Mouse (Mus musculus) lung, embryonic 14.5 days (tissue): ENCODE measurements at regions not wholly inside any gene's neighbourhood (a gene's known extent, or its start where the extent isn't known, plus 50 kb on each side); places are given as distances from the start of the nearest gene placed in this dataset.

ENCODE experiments used
- ATAC-seq: fragments of 200-750 bp; cut with Nextera tagmentation; 2 replicates; pipeline ENCODE4 v1.8.0; 2017; ENCODE audit warnings: mild to moderate bottlenecking, moderate TSS enrichment, moderate library complexity; ENCODE audit not compliant: insufficient read depth
- DNase-seq: peaks from one replicate; pipeline ENCODE4 v3.0.0-alpha.2; 2015
- H3K27ac ChIP-seq: fragments of 300-500 bp; sonication (generic); 2 replicates; pipeline ENCODE4 v1.5.1; 2014; ENCODE audit warnings: low read depth, mild to moderate bottlenecking, moderate library complexity
- H3K27me3 ChIP-seq: fragments of 300-500 bp; sonication (generic); 2 replicates; pipeline ENCODE4 v1.6.1; 2014; ENCODE audit warnings: low read length, control low read depth; ENCODE audit not compliant: insufficient read depth
- H3K36me3 ChIP-seq: fragments of 300-500 bp; sonication (generic); 2 replicates; pipeline ENCODE4 v1.6.1; 2014; ENCODE audit warnings: control low read depth; ENCODE audit not compliant: insufficient read depth
- H3K4me1 ChIP-seq: fragments of 300-500 bp; sonication (generic); 2 replicates; pipeline ENCODE4 v1.6.1; 2014; ENCODE audit warnings: antibody characterized with exemption, control low read depth; ENCODE audit not compliant: insufficient read depth
- H3K4me2 ChIP-seq: fragments of 300-500 bp; sonication (generic); 2 replicates; pipeline ENCODE4 v1.6.1; 2014; ENCODE audit warnings: mild to moderate bottlenecking
- H3K4me3 ChIP-seq: fragments of 300-500 bp; sonication (generic); 2 replicates; pipeline ENCODE4 v1.5.1; 2014; ENCODE audit warnings: low read depth, low read length
- H3K9ac ChIP-seq: fragments of 300-500 bp; sonication (generic); 2 replicates; pipeline ENCODE4 v1.6.1; 2014
- H3K9me3 ChIP-seq: fragments of 300-500 bp; sonication (generic); 2 replicates; pipeline ENCODE4 v1.6.1; 2016; ENCODE audit warnings: low read depth, low read length, control low read depth
- CTCF ChIP-seq: IDR thresholded peaks from 2 replicates; pipeline ENCODE4 v1.5.1; 2016; ENCODE audit warnings: antibody characterized with exemption, low read depth
- WGBS: fragments of 180-500 bp; shearing (Covaris S2); extraction: QIAGEN DNeasy Blood & Tissue Kit; methylation state at CpG from one replicate; pipeline ENCODE4 v1.1.7; 2014; 5-methylcytosine and 5-hydroxymethylcytosine counted together

GRCm38 (mm10) chr10:92504271-92504670, 217.9 kb downstream of the Nedd1 start:
- no peak for DNase-seq
- 71% methylated on average over 1 of the region's 1 CpGs for WGBS
- Histone ChIP-seq H3K4me2 (no peak overlapping the region), H3K27me3 (no peaks in the 10 kb centered on the region), H3K27ac (no peak overlapping the region), H3K4me3 (no peak overlapping the region), H3K36me3 (no peaks in the 10 kb centered on the region), H3K9ac (no peak overlapping the region), H3K4me1 (no peaks in the 10 kb centered on the region), H3K9me3 (no peaks in the 10 kb centered on the region)
- ATAC-seq = no peak
- TF ChIP-seq CTCF = no peak

DNA sequence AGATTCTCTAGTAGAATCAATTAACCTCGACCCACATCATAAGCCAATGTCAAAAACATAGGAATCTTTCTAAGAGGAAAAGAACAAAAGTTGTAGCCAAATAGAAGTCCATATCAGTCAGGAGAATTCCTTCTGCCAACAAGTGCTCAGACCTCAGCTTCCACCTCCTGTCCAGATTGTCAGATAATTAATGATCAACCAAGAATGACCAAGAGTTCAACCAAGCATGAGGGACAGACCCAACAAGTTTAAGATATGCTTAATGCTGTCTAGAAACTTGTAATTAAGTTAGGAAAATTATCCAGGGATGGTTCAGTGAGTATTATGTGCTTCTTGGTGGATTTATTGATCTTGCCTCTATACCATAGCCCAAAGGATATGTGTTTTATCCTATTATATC, 238.6 kb downstream of the Nedd1 start:
- no peaks in the 10 kb centered on the region; the same call in 1 of the 2 replicates for H3K9me3 ChIP-seq
- no peak overlapping the region for H3K27ac ChIP-seq
- no peaks in the 10 kb centered on the region for H3K27me3 ChIP-seq
- H3K4me2 ChIP-seq = no peak overlapping the region
- H3K4me3 ChIP-seq = no peak overlapping the region
- H3K9ac ChIP-seq = no peak overlapping the region
- no peaks in the 10 kb centered on the region for H3K4me1 ChIP-seq
- no peaks in the 10 kb centered on the region for H3K36me3 ChIP-seq
- ATAC-seq (no peak), DNase-seq (no peak)
- no peak for TF ChIP-seq CTCF
- WGBS = 53% methylated on average over 1 of the region's 1 CpGs

DNA sequence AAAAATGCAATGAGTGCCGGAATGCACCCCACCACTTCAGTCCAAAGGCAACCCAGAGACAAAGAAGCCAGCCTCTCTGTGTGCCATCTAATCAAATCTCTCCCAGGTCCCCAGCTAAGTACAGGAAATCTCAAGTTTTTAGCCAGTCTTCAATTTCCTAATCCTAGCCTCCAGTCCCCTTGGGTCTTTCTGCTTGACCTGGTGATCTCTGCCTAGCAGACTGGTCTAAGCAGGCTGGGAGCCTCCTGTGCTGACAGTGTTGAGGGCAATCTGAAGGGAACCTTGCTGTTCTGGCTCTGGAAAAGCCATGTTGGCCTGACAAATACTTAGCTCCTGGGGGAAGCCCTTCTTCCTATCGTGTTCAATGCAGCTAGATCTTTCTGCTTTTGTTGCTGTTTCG, 248.9 kb downstream of the Nedd1 start:
- WGBS = 75% methylated on average over 3 of the region's 3 CpGs
- ATAC-seq (no peak), DNase-seq (no peak)
- Histone ChIP-seq H3K36me3 (no peaks in the 10 kb centered on the region), H3K4me1 (no peaks in the 10 kb centered on the region), H3K9ac (no peak overlapping the region), H3K4me3 (no peak overlapping the region), H3K27ac (no peak overlapping the region), H3K4me2 (no peak overlapping the region), H3K9me3 (no peaks in the 10 kb centered on the region), H3K27me3 (no peaks in the 10 kb centered on the region)
- TF ChIP-seq CTCF = no peak

- Histone ChIP-seq H3K9me3 (no peaks in the 10 kb centered on the region), H3K4me3 (no peak overlapping the region), H3K9ac (no peak overlapping the region), H3K4me2 (no peak overlapping the region), H3K27me3 (no peaks in the 10 kb centered on the region), H3K27ac (no peak overlapping the region), H3K36me3 (no peaks in the 10 kb centered on the region), H3K4me1 (no peaks in the 10 kb centered on the region)
- DNase-seq (no peak), ATAC-seq (no peak)
- TF ChIP-seq CTCF = no peak
- 79% methylated on average over 1 of the region's 1 CpGs for WGBS
These were observed 251.1 kb downstream of the Nedd1 start for GRCm38 (mm10) chr10:92471111-92471510.

GRCm38 (mm10) chr10:92455195-92455594, 267.0 kb downstream of the Nedd1 start:
- no peak overlapping the region for H3K9ac ChIP-seq
- no peaks in the 10 kb centered on the region for H3K36me3 ChIP-seq
- no peaks in the 10 kb centered on the region for H3K4me1 ChIP-seq
- TF ChIP-seq CTCF = no peak
- H3K27me3 ChIP-seq = no peaks in the 10 kb centered on the region
- H3K9me3 ChIP-seq = no peaks in the 10 kb centered on the region
- no peak for DNase-seq
- no peak overlapping the region for H3K4me3 ChIP-seq
- H3K27ac ChIP-seq = no peak overlapping the region
- 63% methylated on average over 1 of the region's 1 CpGs for WGBS
- no peak for ATAC-seq
- H3K4me2 ChIP-seq = no peak overlapping the region

DNA sequence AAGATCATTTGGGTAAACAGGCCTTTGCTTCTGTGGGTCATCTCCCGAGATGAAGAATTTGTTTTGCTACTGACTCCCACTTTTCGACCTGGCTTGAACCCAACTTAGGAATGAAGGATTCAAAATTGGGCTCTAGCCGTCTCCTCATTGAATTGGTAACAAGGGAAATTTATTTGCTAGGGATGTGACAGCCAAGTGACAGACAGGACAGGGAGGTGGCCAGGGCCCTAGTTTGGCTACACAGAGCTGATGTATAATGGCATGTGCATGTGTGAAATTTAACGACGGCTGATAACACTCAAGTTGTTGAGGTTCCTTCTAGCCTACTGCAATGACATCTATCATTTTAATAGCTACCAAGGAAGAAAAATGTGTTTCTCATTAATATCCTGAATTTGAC, 268.7 kb downstream of the Nedd1 start:
- TF ChIP-seq CTCF = no peak
- DNase-seq = no peak
- no peak overlapping the region for H3K9ac ChIP-seq
- H3K4me3 ChIP-seq = no peak overlapping the region
- ATAC-seq = no peak
- WGBS = 60% methylated on average over 5 of the region's 5 CpGs
- H3K9me3 ChIP-seq = no peaks in the 10 kb centered on the region
- no peaks in the 10 kb centered on the region for H3K27me3 ChIP-seq
- no peaks in the 10 kb centered on the region for H3K4me1 ChIP-seq
- no peak overlapping the region for H3K27ac ChIP-seq
- no peak overlapping the region for H3K4me2 ChIP-seq
- no peaks in the 10 kb centered on the region for H3K36me3 ChIP-seq

DNA sequence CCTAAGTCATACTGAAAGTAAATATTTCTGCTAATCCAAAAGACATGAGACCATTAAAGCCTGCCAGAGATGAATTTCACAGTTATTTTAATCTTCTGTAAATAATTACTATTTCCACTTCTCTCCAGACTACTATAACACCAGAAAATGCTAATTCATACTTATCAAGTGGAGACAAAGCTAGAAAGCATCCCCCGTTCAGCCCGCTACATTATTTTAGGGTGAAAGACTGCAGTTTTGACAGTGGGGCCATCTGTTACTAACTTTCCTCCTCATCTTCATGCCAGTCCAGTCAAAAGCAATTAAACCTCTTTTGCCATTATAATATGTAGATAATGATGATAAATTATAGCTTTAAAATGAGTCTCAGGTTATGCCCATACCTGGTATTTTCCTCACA, 276.3 kb downstream of the Nedd1 start:
- TF ChIP-seq CTCF = no peak
- no peak overlapping the region for H3K4me3 ChIP-seq
- no peak overlapping the region for H3K27ac ChIP-seq
- 72% methylated on average over 2 of the region's 2 CpGs for WGBS
- no peaks in the 10 kb centered on the region for H3K36me3 ChIP-seq
- no peaks in the 10 kb centered on the region for H3K4me1 ChIP-seq
- ATAC-seq = no peak
- no peaks in the 10 kb centered on the region for H3K27me3 ChIP-seq
- no peaks in the 10 kb centered on the region for H3K9me3 ChIP-seq
- no peak overlapping the region for H3K9ac ChIP-seq
- DNase-seq = no peak
- no peak overlapping the region for H3K4me2 ChIP-seq
